Mouse (Mus musculus) splenic B cell, adult 2 months (primary cell): ENCODE data around the gene Rassf7.

Experiments
- DNase-seq: peaks from one replicate; pipeline ENCODE4 v3.0.0-alpha.2; 2011; ENCODE audit warnings: low read depth, low spot score
- H3K27me3 ChIP-seq: 2 replicates; pipeline ENCODE4 v1.6.1; 2012; ENCODE audit warnings: mild to moderate bottlenecking, low read length, moderate library complexity, mixed read lengths; ENCODE audit not compliant: control insufficient read depth, poor library complexity, insufficient read depth, severe bottlenecking
- H3K36me3 ChIP-seq: 2 replicates; pipeline ENCODE4 v1.6.1; 2012; ENCODE audit warnings: mild to moderate bottlenecking, low read length, moderate library complexity, mixed read lengths; ENCODE audit not compliant: control insufficient read depth, poor library complexity, insufficient read depth, severe bottlenecking

Rassf7 gene

GRCm38 (mm10) chr7:141215101-141215879 is at the start of gene Rassf7:
Gene Rassf7, plus strand, starts transcription at chr7:141215860.
- peak; percentile 98 for DNase-seq
- no peaks in the 10 kb centered on the region for H3K27me3 ChIP-seq
- H3K36me3 ChIP-seq = no peaks in the 10 kb centered on the region

GRCm38 (mm10) chr7:141167901-141168517 is 47.7 kb upstream of the Rassf7 start:
- peaks cover 7% of the 10 kb centered on the region for H3K36me3 ChIP-seq
- no peaks in the 10 kb centered on the region for H3K27me3 ChIP-seq
- no peak for DNase-seq

- peak; percentile 81 for DNase-seq
- Histone ChIP-seq H3K36me3 (peaks cover 7% of the 10 kb centered on the region), H3K27me3 (no peaks in the 10 kb centered on the region)
Observed at GRCm38 (mm10) chr7:141168518-141168953, 47.1 kb upstream of the Rassf7 start.

- H3K36me3 ChIP-seq = peaks cover 6% of the 10 kb centered on the region
- H3K27me3 ChIP-seq = no peaks in the 10 kb centered on the region
- no peak for DNase-seq
Observed at GRCm38 (mm10) chr7:141169300-141169699, 46.4 kb upstream of the Rassf7 start.

GRCm38 (mm10) chr7:141169866-141170265 is 45.8 kb upstream of the Rassf7 start:
- no peaks in the 10 kb centered on the region for H3K27me3 ChIP-seq
- peaks cover 3% of the 10 kb centered on the region for H3K36me3 ChIP-seq
- DNase-seq = no peak

GRCm38 (mm10) chr7:141172116-141173006 is 43.3 kb upstream of the Rassf7 start, which contains the start of gene Rnh1:
Gene Rnh1, minus strand, starts transcription at chr7:141172857.
- Histone ChIP-seq H3K27me3 (no peaks in the 10 kb centered on the region), H3K36me3 (no peaks in the 10 kb centered on the region)
- DNase-seq = peak; percentile 85

GRCm38 (mm10) chr7:141173323-141173850 is 42.3 kb upstream of the Rassf7 start:
- DNase-seq = no peak
- Histone ChIP-seq H3K27me3 (no peaks in the 10 kb centered on the region), H3K36me3 (no peaks in the 10 kb centered on the region)

- DNase-seq = no peak
- Histone ChIP-seq H3K36me3 (no peaks in the 10 kb centered on the region), H3K27me3 (no peaks in the 10 kb centered on the region)
Observed at GRCm38 (mm10) chr7:141175068-141175467, 40.6 kb upstream of the Rassf7 start.

GRCm38 (mm10) chr7:141176173-141176572 is 39.5 kb upstream of the Rassf7 start:
- Histone ChIP-seq H3K36me3 (no peaks in the 10 kb centered on the region), H3K27me3 (no peaks in the 10 kb centered on the region)
- peak; percentile 94 for DNase-seq

- peaks cover 12% of the 10 kb centered on the region for H3K36me3 ChIP-seq
- DNase-seq = no peak
- no peaks in the 10 kb centered on the region for H3K27me3 ChIP-seq
Observed at GRCm38 (mm10) chr7:141188194-141188593, 27.5 kb upstream of the Rassf7 start.

GRCm38 (mm10) chr7:141188733-141189132 is 26.9 kb upstream of the Rassf7 start:
- DNase-seq = no peak
- H3K36me3 ChIP-seq = peaks cover 12% of the 10 kb centered on the region
- H3K27me3 ChIP-seq = no peaks in the 10 kb centered on the region

GRCm38 (mm10) chr7:141190220-141190619 is 25.4 kb upstream of the Rassf7 start:
- Histone ChIP-seq H3K27me3 (no peaks in the 10 kb centered on the region), H3K36me3 (peaks cover 12% of the 10 kb centered on the region)
- DNase-seq = no peak

GRCm38 (mm10) chr7:141191036-141191435 is 24.6 kb upstream of the Rassf7 start:
- DNase-seq = no peak
- H3K36me3 ChIP-seq = peaks cover 12% of the 10 kb centered on the region
- H3K27me3 ChIP-seq = no peaks in the 10 kb centered on the region

GRCm38 (mm10) chr7:141191796-141192685 is 23.6 kb upstream of the Rassf7 start:
- DNase-seq = no peak
- Histone ChIP-seq H3K27me3 (no peaks in the 10 kb centered on the region), H3K36me3 (peaks cover 12% of the 10 kb centered on the region)
